Mouse (Mus musculus): Measurements from ENCODE around the gene Wdr25. TPM values are rescaled to one million over a fixed set of nuclear protein-coding genes. Genes with fewer than 3 reads are reported as not detected.

Wdr25 gene
- total and polyA plus RNA-seq, 3 experiments: 8.3 to 12.4 (median 10.8) TPM

DNA sequence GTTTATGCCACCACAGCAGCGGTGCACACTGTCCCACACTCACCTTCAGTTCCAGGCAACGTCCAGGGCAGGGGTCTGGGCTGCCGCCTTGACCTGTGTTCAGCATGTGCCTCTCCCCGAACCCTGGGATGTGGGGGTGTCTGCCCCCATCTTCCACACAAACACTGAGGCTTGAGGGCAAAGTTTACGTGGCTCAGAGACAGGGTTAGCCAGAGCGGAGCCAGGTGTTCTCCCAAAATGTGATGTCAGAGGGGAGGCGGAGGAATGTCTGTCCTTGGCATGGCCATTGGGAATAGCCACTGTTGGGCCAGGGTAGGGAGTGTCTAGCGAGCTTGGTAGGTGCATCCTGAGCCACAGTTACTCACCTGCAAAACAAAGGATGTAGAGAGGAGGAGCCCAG, 40.6 kb upstream of the Wdr25 start:
- dilution Hi-C loops (cut with MboI; ENCODE audit: extremely low pct_ligation_motif_present, extremely low pct_unique_long_range_greater_than_20kb, low sequenced_read_pairs): no loop called here
- DNase-seq (ENCODE audit: extremely low read depth): no peak
- Histone ChIP-seq H3K27me3 (replicated peaks) (no peaks in the 10 kb centered on the region), H3K27ac (ENCODE audit: insufficient read depth, low read depth) (no peak overlapping the region), H3K4me1 (ENCODE audit: control insufficient read depth in 1 of 2, insufficient read depth in 2 of 2) (no peaks in the 10 kb centered on the region), H3K36me3 (replicated peaks in 1 of 2; ENCODE audit: control insufficient read depth in 1 of 2, insufficient read depth in 1 of 2, low read length in 1 of 2) (peaks cover 3 to 29% of the 10 kb centered on the region in 2 experiments), H3K9ac (ENCODE audit: insufficient read depth, low read depth) (no peak overlapping the region), H3K79me2 (replicated peaks; ENCODE audit: control insufficient read depth, extremely low read depth, insufficient read depth, poor library complexity, severe bottlenecking) (no peaks in the 10 kb centered on the region), H3K4me3 (replicated peaks in 1 of 3; ENCODE audit: low read depth in 2 of 3, low read length in 2 of 3, poor library complexity in 1 of 3) (no peak overlapping the region), H3K9me3 (replicated peaks; ENCODE audit: low read length) (no peaks in the 10 kb centered on the region), H3K4me2 (ENCODE audit: insufficient read depth, low read depth, poor library complexity, severe bottlenecking) (no peak overlapping the region)
- no peak for TF ChIP-seq MAFK (IDR thresholded peaks at IDR 0.05; ENCODE audit: insufficient replicate concordance, low read length)
- TF ChIP-seq TBP (conservative IDR thresholded peaks at IDR 0.05; ENCODE audit: low read depth, low read length): no peak
- no peak for TF ChIP-seq PAX5 (IDR thresholded peaks at IDR 0.05; ENCODE audit: low read length)
- TF ChIP-seq MYC (IDR thresholded peaks at IDR 0.05; ENCODE audit: low read depth, low read length): no peak
- TF ChIP-seq ZMIZ1 (IDR thresholded peaks at IDR 0.05; ENCODE audit: low read depth, low read length): no peak
- TF ChIP-seq CHD1 (IDR thresholded peaks at IDR 0.05; ENCODE audit: low read depth, low read length): no peak
- TF ChIP-seq KAT2A (IDR thresholded peaks at IDR 0.05; ENCODE audit: insufficient replicate concordance, low read length): no peak
- TF ChIP-seq GABPA (IDR thresholded peaks at IDR 0.05; ENCODE audit: insufficient replicate concordance, low read depth, low read length): no peak
- TF ChIP-seq IRF4 (IDR thresholded peaks at IDR 0.05; ENCODE audit: low read depth, low read length): no peak
- no peak for TF ChIP-seq USF2 (conservative IDR thresholded peaks at IDR 0.05; ENCODE audit: low read depth, low read length)
- TF ChIP-seq NRF1 (IDR thresholded peaks at IDR 0.05; ENCODE audit: low read depth, low read length): no peak
- TF ChIP-seq JUN (IDR thresholded peaks at IDR 0.05; ENCODE audit: insufficient read depth, low read depth, low read length): no peak
- TF ChIP-seq MAZ (IDR thresholded peaks at IDR 0.05; ENCODE audit: low read depth, low read length): no peak
- no peak for TF ChIP-seq POLR2A (IDR thresholded peaks at IDR 0.05; ENCODE audit: low read depth, low read length)
- TF ChIP-seq ELF1 (IDR thresholded peaks at IDR 0.05; ENCODE audit: low read depth, low read length): no peak
- no peak for TF ChIP-seq JUND (conservative IDR thresholded peaks at IDR 0.05; ENCODE audit: low read depth, low read length)
- TF ChIP-seq BHLHE40 (IDR thresholded peaks at IDR 0.05; ENCODE audit: low read depth, low read length): no peak
- in situ Hi-C loops (cut with MboI; ENCODE audit: low pct_ligation_motif_present, low pct_unique_long_range_greater_than_20kb, low sequenced_read_pairs): no loop called here

DNA sequence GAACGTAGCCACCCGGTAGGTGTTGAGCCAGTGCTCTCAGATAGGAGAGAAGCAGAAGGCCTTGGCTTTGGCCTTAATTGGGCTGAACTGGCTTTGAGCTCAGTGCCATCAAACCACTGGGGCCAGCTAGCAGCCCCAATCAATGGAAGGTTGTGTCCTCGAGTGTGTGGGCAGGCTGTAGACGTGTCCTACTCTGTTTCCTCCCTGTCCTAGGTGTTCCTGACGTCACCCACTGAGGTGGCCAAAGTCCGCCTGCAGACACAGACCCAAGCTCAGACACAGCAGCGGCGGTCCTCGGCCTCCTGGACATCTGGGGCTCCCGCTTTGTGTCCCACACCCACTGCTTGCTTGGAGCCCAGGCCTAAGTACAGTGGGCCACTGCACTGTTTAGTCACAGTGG, 38.4 kb upstream of the Wdr25 start:
- Histone ChIP-seq H3K4me2 (ENCODE audit: insufficient read depth, low read depth, poor library complexity, severe bottlenecking) (no peak overlapping the region), H3K9ac (ENCODE audit: insufficient read depth, low read depth) (no peak overlapping the region), H3K9me3 (replicated peaks; ENCODE audit: low read length) (no peaks in the 10 kb centered on the region), H3K4me3 (replicated peaks in 1 of 3; ENCODE audit: low read depth in 2 of 3, low read length in 2 of 3, poor library complexity in 1 of 3) (no peak overlapping the region), H3K36me3 (replicated peaks in 1 of 2; ENCODE audit: control insufficient read depth in 1 of 2, insufficient read depth in 1 of 2, low read length in 1 of 2) (peaks cover 13 to 44% of the 10 kb centered on the region in 2 experiments), H3K27me3 (replicated peaks) (no peaks in the 10 kb centered on the region), H3K27ac (ENCODE audit: insufficient read depth, low read depth) (no peak overlapping the region), H3K4me1 (ENCODE audit: control insufficient read depth in 1 of 2, insufficient read depth in 2 of 2) (no peaks in the 10 kb centered on the region), H3K79me2 (replicated peaks; ENCODE audit: control insufficient read depth, extremely low read depth, insufficient read depth, poor library complexity, severe bottlenecking) (no peaks in the 10 kb centered on the region)
- TF ChIP-seq RCOR1 (conservative IDR thresholded peaks at IDR 0.05; ENCODE audit: low read depth, low read length): no peak
- TF ChIP-seq HCFC1 (IDR thresholded peaks at IDR 0.05; ENCODE audit: low read depth, low read length): no peak
- no peak for TF ChIP-seq USF2 (conservative IDR thresholded peaks at IDR 0.05; ENCODE audit: low read depth, low read length)
- TF ChIP-seq SMC3 (IDR thresholded peaks at IDR 0.05; ENCODE audit: low read depth, low read length): no peak
- no peak for TF ChIP-seq RAD21 (IDR thresholded peaks at IDR 0.05; ENCODE audit: low read depth, low read length)
- DNase-seq (ENCODE audit: extremely low read depth): no peak
- dilution Hi-C loops (cut with MboI; ENCODE audit: extremely low pct_ligation_motif_present, extremely low pct_unique_long_range_greater_than_20kb, low sequenced_read_pairs) (no loop called here), in situ Hi-C loops (cut with MboI; ENCODE audit: low pct_ligation_motif_present, low pct_unique_long_range_greater_than_20kb, low sequenced_read_pairs) (no loop called here)
